Mouse (Mus musculus) neural tube, embryonic 10.5 days (tissue): ENCODE data around the gene Sos2.
"Not testable (repeated sequence)": the region's sequence is repeated elsewhere in the genome, so short reads cannot be mapped to it uniquely, and the experiment has no call there.

Experiments
- DNase-seq: peaks from one replicate; pipeline ENCODE4 v3.0.0-alpha.2; 2017; ENCODE audit warnings: low spot score; ENCODE audit errors: extremely low spot score

The Sos2 gene

DNA sequence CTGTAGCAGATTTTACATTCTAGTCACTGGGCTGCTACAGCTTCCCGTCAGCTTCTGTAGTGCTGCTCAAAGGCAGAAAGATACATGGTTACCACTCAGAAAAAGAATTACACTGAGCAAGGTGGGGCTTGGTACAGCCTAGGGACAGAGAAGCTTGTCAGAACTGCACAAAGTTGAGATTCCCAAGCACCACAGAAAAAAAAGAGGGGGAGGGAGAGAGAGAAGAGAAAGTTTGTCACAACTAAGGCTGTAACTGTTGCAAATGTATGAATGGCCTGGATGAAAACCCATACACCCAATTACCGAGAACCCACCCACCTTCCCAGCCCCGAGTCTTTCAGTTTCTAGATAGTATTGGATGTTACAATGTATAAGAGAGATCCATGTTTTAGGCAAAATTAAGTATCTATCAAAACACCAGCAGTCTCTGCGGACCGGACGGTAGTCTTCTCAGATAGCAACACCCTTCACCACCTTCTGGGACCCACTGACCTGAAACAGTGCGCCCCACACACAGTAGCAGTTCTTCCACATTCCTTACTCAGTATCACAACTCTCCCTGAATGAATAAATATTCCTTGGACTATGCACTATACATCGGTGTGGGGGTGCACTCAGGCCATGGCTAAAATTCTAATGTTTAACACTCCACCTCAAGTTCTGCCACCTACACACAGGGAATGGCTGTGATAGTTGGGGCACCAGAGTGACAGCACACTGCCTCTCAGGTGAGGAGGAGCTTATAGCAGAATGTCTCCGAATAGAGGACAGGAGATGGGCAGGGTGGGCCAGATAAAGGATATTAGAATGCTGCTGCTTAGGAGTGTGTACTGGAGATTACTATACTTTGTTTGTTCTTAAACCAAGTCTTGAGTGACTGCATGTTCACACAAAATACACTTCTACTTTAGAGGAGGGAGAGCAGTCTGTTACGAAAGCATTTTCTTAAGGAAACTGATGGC lies 6.8 kb downstream of the Sos2 start:
- no peak for DNase-seq

DNA sequence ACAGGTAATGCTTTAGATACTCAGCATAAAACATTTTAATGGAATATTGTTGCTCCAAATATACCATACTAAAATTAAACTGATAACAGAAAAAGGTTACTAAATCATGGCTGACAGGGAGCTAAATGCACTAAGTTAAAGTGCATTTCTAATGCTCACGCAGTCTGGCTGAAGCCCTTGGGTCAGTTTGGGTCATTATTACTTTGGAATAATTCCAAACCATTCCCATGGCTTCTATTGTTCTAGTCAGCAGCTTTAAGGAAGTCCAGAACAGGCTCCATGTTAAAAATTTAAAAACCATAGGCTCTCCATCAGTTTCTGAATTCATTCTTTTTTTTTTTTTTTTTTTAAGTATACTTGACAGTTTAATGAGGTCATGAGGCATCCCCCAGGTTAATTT lies 7.5 kb downstream of the Sos2 start:
- no peak for DNase-seq

DNA sequence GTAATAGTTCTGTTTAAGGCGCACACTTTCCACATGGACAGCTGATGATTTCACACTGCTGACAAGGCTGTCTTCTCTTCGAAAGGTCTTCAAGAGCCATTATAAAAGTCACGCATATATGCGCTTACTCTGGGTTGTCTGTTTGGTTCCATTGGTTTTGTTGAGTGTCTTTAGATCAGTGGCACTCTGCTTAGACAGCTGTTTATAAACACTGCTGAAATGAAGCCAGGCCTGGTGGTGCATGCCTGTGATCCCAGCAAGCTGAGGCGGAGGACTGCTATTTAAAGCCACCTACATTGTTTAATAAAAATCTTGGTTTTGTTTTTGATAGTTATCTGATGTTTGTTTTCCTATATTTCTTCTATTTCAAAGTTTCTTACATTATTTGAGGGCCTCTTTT lies 14.9 kb downstream of the Sos2 start:
- DNase-seq: no peak

DNA sequence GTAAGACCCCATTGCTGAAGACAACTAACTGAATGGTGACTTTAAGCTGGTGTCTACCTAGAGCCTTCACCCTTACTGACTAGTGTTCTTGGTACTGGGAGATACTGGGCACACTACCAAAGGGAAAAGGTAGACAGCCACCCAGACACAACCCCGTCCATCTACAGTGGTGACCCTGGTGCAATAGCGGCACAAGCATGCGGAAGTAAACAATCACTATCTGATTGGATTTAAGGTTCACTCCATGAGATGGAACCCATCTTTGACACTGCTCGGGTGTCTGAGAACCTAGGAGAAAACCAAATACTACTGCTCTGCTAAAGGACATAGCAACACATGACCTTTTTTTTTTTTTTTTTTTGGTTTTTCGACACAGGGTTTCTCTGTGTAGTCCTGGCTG lies 20.0 kb downstream of the Sos2 start:
- no peak for DNase-seq

DNA sequence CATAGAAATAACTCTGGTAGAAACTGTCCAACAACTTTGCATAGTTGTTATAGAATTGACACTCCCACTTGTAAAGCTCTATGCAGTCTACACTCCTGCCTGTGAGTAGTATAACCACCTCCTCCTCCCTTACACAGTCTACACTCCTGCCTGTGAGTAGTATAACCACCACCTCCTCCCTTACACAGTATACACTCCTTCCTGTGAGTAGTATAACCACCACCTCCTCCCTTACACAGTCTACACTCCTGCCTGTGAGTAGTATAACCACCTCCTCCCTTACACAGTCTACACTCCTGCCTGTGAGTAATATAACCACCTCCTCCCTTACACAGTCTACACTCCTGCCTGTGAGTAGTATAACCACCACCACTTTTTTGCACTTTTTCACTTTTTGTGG lies 27.7 kb downstream of the Sos2 start:
- peak; percentile 38 for DNase-seq

DNA sequence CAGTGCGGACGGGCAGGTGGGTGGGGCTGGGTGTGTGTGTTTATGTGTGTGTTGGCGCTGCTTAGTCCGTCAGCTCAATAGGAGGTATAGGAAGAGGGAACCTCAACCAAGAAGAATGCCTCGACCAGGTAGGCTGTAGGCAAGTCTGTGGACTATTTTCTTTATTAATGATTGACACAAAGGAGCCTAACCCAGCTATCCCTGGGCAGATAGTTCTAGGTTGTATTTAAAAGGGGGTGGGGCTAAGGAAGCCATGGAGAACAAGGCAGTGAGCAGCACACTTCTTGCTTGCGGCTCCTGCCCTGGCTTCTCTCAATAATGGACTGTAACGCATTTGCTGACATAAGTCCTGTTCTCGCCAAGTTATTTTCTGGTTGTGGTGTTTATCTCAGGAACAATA lies 32.1 kb downstream of the Sos2 start:
- no peak for DNase-seq

DNA sequence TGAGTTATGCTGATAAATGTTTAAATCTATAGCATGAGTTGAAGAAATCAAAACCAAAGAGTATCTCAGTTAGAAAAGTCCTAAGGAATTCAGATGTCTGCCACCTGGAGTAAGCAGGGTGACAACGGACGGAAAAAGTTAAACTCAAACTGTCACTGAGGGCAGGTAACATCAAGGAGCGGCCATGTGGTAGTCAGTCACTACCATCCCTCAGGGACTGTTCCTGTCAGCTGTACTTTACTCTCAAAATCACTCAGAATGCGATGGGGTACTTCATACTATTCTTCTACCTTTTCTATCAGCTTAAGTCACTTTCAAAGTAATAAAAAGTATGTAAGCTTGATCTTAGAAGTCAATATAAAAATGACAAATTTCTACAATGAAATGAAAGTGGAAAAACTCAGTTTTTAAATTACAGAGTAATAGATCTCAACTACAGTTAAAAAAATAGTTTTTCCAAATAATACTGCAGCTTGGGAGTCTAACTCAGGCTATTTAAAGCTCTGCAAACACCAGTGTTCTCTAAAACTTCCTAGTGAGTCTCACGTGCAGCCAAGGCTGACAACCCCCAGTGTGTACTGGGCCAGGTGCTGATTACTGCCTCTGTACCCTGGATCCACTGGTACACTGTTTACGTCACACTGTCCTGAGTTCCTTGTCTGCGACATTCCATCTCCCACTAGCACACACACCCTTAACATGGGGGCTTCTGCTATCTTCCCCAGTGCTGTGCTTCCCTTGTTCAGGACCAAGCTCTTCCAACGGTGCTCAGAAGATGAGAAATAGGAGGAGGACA lies 35.6 kb downstream of the Sos2 start:
- DNase-seq: no peak

DNA sequence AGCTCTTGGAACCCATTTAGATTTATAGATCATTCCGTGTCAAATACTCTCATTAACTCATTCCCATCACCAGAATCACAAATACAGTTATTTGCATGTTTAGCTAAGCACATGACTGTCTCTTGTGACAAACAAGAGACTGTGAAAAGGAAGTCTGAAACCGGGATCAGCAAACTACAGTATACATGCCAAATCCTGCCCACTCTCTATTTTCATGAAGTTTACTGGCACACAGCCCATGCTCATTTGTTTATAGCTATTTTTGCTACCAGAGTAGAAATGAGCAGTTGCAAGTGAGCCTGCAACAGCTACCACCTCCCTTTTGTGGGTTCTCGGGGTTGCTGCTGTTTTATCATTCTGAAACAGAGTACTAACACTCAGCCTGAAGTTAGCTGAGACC lies 36.8 kb downstream of the Sos2 start:
- no peak for DNase-seq

DNA sequence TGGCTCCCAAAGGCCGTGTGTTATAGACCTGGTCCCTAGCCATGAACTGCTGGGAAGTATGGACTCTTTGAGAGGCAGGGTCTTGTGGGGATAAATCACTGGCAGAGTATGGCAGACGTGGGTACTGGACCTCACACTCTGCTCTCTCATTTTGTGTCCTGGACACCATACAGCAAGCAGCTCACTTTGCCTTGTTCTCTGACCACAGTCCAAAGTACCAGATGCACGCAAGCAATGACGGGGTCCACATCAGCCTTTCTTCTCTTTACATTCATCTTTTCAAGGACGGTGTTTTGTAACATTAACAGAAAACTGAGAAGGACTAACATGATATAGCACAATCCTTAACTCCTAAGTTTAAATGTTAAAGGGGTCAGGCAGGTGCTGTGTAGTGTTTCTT lies 38.8 kb downstream of the Sos2 start:
- no peak for DNase-seq

DNA sequence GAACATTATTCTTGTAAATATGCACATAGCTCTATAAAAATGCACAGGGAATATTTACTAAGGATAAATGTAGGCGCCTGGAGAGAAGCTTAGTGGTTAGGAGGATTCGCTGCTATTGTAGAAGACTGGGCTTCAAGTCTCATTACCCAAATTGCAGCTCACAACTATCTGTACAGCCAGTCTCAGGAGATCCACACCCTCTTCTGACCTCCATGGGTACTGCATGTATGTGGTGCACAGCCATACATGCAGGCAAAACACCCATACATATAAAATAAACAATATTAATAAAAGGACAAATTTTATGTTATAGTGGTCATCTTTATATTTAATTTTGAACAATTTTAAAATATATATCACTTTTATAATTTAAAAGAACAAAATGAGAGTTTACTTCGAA lies 46.9 kb downstream of the Sos2 start:
- DNase-seq: no peak

DNA sequence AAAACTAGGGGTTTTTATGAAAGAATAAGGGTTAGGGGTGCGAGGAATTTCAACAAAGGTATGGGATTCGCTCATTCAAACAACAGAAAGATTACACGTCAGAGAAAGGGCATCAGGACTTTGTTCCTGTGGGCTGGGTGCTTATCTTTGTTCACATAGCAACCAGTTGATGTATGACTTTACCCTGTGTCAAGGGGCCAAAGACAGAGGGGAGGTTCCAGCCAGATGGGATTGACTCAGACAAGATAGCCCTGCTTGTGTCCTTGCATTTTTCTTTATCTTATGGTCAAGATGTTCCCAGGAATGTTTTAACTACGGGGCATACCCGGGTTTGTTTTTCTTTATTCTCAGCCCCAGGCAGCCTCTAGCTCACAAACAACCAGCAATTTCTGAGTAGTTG lies 63.1 kb downstream of the Sos2 start:
- not testable (repeated sequence) for DNase-seq

DNA sequence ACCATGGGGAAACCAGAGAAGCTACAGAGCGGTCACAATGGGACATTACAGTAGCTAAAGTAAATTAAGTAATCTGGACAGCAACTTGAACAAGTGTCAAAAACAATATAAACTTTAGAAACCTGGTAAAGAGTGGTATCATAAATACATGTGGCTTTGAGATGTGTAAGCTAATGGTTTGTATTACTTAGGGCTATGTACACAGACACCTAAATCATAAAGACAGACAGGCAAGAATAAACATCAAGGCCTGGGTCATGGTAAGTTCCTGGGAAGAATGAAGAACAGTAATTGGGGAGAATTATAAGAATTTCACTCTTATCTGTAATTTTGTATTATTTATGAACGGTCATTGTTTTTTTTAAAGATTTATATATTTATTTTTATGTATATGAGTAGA lies 77.3 kb downstream of the Sos2 start:
- no peak for DNase-seq

DNA sequence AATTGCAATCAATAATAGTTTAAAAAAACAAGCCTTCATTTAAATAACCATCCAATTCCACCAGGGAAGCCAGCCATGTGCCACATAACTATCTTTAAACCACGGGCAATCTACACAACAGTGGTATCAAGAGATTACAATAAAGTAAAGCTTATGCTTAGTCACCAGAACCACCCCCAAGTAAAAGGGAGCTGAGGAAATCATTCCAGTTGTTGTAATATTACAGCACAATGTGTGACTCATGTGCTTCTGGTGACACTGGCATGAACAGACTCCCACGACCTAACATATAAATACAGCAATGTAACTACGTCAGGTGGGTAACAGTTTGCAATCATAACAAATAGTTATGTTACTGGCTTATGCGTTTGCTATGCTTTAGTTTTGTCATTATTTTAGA lies 84.2 kb downstream of the Sos2 start:
- DNase-seq: no peak

DNA sequence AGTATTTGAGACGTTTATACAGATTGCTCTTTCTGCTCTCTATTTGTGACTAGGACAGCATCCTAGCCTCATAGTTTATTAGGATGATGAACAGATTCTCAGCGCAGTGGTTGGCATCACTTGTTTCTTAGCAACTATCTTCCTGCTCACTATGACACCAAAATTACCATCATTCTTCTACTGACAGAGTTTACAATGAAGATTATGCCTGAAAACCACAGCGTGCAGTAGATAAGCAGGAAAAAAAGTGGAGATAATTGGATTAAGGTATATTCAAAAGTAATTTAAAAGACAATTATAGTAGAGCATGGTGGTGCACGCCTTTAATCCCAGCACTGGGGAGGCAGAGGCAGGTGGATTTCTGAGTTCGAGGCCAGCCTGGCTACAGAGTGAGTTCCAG lies 88.5 kb downstream of the Sos2 start:
- DNase-seq: no peak

DNA sequence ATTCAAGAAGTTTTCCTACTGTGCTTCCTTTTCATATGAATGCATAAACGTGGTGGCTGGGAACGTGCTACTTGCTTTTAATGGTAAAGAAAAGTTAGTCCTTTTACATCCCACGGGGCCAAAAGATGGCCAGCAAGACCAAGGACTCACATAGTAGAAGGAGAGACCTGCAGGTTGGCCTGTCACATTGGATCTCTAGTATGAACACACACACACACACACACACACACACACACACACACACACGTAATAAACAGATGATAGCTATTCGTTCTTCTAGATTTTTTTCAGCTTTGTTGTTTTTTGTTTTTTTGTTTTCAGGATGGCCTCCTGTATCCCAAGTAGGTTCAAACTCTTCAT lies 98.4 kb downstream of the Sos2 start:
- DNase-seq: no peak

DNA sequence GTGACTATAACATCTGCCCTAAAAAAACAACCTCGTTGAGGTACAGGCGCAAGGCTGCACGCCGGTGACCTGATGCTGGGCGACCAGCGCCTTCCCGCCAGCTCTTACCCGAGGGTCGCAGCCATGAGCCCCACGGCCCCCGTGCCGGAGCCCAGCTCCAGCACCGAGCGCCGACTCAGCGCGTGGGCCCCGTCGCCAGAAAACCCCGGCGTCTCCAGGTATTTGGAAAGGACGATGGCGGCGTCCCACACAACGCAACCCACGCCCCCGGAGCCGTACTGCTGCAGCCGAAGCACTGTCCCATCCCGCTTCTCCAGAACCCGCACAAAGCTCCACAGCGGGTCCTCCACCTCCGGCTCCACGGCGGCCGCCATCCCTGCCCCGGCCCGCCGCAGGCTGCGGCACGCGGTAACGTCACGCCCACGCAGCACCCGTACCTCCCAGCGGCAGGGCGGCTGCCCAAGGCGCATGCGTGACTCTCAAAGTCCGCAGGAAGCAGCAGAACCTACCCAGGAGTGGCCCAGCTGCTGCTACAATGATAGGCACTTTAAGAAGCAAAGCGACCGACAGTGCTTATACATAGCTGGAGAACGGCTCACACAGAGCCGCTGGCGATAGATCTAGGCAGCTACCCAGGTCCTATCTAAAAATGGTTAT lies 98.9 kb downstream of the Sos2 start, which contains the start of gene Vcpkmt:
TSS of gene Vcpkmt (minus strand) at position 416 of the 657 bp plus-strand sequence.
- DNase-seq: peak; percentile 86

DNA sequence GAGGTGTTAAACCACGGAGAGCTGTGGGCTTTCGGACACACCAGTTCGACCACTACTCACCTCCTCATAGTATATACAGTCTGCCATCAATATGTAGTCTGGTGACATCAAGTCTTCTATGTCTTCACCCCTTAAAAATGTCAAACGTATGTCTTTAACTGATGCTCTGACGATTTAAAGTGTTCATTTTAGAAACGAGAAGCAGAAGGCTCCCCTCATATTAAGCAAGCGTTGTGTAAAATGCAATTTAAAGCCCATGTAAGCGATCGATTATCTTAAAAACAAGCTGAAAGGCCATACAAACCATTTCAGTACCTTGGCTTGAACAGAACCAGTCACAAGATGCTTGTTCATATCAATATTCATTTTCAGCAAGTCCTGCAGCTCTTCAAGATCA lies 99.4 kb downstream of the Sos2 start:
- no peak for DNase-seq

DNA sequence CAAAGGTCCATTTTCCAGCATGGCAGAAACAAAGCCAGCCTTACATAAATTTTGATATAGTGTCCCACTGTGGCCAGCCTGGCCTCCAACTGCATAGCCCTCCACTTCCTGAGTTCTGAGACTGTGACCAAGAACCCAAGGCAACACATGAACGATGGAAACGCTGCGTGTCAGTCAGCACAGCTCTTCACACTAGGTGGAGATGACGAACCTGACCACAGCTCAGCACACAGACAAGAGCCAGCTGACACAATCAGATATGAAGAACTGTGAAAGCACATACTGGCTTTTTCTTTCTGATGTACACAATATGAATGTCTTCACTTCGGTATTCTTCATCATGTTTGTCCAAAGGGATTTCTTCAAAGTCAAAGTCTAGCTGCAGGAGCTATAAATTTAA lies 102.0 kb downstream of the Sos2 start:
- DNase-seq: no peak

DNA sequence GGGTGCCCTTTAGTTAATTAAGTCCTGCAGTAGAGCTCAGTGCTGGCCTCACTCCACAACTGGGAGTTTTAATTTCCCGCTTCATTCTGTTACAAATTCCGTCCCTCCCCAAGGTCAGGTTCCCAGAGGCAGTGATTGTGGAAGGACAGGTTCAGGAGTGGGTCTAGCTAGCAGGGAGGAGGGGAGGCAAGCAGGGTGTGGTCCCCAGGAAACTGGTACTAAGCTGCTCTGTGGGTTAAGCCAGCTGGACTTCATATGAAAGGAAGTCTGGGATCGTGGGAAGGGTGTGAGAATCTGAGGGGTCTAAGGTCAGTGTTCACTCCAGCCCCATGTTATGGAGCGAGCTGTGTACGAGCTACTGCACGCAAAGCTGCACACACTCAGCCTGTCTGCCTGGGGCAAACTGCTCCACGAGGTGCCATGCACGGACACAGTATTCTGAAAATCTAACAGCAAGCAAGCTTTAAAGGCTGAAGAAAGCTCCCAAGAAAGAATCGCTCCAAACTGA lies 105.5 kb downstream of the Sos2 start:
- no peak for DNase-seq

DNA sequence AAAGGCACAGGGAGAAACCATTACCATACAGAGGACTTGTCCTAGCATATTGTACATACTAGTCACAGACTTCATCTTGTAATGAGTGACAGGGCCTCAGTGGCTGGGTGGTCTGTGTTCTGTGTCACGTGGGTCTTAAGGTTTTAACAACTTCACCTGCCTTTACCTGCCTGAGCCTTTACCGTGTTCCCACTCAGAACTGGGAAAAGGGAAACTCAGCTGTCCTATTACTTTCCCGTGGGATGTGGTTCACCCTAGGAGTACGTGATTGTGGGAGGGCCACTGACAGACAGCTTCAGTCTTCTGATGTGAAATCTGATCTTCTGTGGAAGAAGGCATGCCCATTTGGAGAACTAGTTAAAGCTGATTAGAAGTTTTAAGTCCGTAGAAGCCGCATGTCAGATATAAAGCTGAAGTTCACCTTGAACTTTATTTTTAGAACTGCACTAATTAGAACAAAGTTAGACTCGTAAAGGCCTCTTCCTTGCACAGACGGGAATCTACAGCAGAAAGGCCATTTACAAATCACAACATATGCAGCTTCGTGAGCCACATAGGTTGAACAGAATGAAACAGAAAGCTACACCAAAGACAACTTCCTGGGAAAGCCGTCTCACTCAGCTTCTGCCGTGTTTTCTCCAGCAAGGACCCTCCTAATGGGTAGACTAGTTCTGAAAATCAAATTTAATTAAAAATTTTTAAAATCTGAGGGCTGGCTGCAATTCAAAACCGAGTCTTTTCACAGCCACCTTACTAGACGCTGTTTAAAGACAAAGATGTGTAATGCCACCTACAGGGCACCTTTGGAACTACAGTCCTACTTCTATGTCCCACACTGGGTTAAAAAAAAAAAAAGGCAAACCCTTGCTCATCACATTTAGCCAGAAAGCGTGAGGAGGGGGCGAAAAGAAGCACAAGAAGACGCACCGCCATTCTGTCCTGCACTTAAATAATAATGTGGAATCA lies 107.5 kb downstream of the Sos2 start:
- peak; percentile 70 for DNase-seq

DNA sequence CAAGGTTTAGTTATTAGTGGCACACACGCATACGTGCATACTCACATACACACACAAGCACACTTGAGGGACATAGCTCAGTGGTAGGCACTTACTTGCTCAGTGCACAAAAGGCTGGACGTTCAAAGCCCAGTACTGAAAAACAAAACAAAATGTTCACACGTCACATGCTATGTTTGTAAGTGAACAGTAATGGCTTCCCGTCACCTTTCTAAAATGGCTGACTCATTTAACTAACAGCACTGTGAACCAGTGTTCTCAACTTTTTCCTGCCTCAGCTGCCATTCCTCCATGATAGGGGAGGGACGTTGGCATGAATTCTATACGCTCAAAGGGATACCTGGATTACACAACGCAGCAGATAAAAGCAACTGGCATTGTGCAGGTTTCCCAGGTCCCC lies 108.4 kb downstream of the Sos2 start:
- no peak for DNase-seq
